Mouse (Mus musculus) embryonic facial prominence, embryonic 15.5 days (tissue): Measurements from ENCODE around the gene Ror1. TPM values are rescaled to one million over a fixed set of nuclear protein-coding genes. Genes with fewer than 3 reads are reported as not detected.

Experiments
- ATAC-seq: fragments of 200-750 bp; cut with Nextera tagmentation; 2 replicates; pipeline ENCODE4 v1.8.0; 2017; ENCODE audit warnings: low read depth, moderate TSS enrichment; ENCODE audit not compliant: insufficient number of reproducible peaks, low FRiP score, low TSS enrichment
- H3K27ac ChIP-seq: fragments of 300-500 bp; sonication (generic); replicated peaks from 2 replicates; pipeline ENCODE4 v1.5.1; 2015; ENCODE audit warnings: mild to moderate bottlenecking, inconsistent platforms
- H3K27me3 ChIP-seq: fragments of 300-500 bp; sonication (generic); 2 replicates; pipeline ENCODE4 v1.6.1; 2015; ENCODE audit warnings: inconsistent platforms
- H3K36me3 ChIP-seq: fragments of 300-500 bp; sonication (generic); 2 replicates; pipeline ENCODE4 v1.6.1; 2015; ENCODE audit warnings: mild to moderate bottlenecking, inconsistent platforms
- H3K4me1 ChIP-seq: fragments of 300-500 bp; sonication (generic); 2 replicates; pipeline ENCODE4 v1.6.1; 2015; ENCODE audit warnings: inconsistent platforms
- H3K4me2 ChIP-seq: fragments of 300-500 bp; sonication (generic); replicated peaks from 2 replicates; pipeline ENCODE4 v1.6.1; 2015; ENCODE audit warnings: mild to moderate bottlenecking, inconsistent platforms
- H3K4me3 ChIP-seq: fragments of 300-500 bp; sonication (generic); replicated peaks from 2 replicates; pipeline ENCODE4 v1.5.1; 2015; ENCODE audit warnings: mild to moderate bottlenecking, inconsistent platforms
- H3K9ac ChIP-seq: fragments of 300-500 bp; sonication (generic); 2 replicates; pipeline ENCODE4 v1.6.1; 2015; ENCODE audit warnings: inconsistent platforms
- H3K9me3 ChIP-seq: fragments of 300-500 bp; sonication (generic); replicated peaks from 2 replicates; pipeline ENCODE4 v1.6.1; 2016; ENCODE audit warnings: inconsistent platforms
- WGBS: fragments of 180-500 bp; shearing (Covaris S2); methylation state at CpG from one replicate; pipeline ENCODE4 v1.1.7; 2015; 5-methylcytosine and 5-hydroxymethylcytosine counted together
- polyA plus RNA-seq: library from polyadenylated mRNA; unstranded; fragments of >200 nt; fragmentation: Nextera tagmentation; extraction: Ambion mirVana; gene quantifications from 2 replicates; pipeline ENCODE4 v1.2.1, GENCODE M21; 2015

The Ror1 gene
- polyA plus RNA-seq, 1 experiment from 2014 or later: 11.7 TPM

- no peak overlapping the region for H3K4me2 ChIP-seq
- ATAC-seq: peak; percentile 76; the same call in 1 of the 2 replicates
- no peak overlapping the region for H3K4me3 ChIP-seq
- no peaks in the 10 kb centered on the region for H3K27me3 ChIP-seq
- no peaks in the 10 kb centered on the region for H3K9me3 ChIP-seq
- H3K27ac ChIP-seq: peak overlapping the region; percentile 85
- H3K4me1 ChIP-seq: peaks cover 17% of the 10 kb centered on the region
- no peaks in the 10 kb centered on the region for H3K36me3 ChIP-seq
- H3K9ac ChIP-seq: no peak overlapping the region
- 35% methylated on average over 12 of the region's 12 CpGs for WGBS
Measured at GRCm38 (mm10) chr4:100393374-100394061, 297.9 kb downstream of the Ror1 start.

DNA sequence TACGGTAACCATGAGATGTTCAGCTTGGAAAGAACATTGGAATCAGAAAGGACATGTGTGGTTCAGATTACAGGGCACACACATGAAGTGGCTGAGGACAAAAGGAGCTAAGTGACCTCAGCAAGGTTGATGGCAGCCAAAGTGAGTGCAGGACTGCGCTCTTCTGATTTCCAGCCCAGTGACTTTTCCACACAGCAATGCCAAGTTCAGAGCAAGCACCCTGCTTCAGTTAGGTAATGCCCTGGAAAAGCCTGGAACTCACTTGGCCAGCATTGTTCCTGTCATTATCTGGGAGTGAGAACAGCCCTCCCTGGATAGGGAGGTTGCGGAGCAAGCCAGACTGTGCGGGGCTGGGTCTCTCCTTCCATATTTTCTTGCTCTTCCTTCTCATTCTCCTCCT lies 299.8 kb downstream of the Ror1 start:
- H3K27me3 ChIP-seq: no peaks in the 10 kb centered on the region
- peaks cover 17% of the 10 kb centered on the region for H3K4me1 ChIP-seq
- no peaks in the 10 kb centered on the region for H3K9me3 ChIP-seq
- 80% methylated on average over 4 of the region's 4 CpGs for WGBS
- no peak for ATAC-seq
- no peak overlapping the region for H3K4me3 ChIP-seq
- no peak overlapping the region for H3K4me2 ChIP-seq
- no peak overlapping the region for H3K9ac ChIP-seq
- H3K36me3 ChIP-seq: no peaks in the 10 kb centered on the region
- H3K27ac ChIP-seq: 0 out of 2 replicates have a peak overlapping the region, but pooled peaks have one; percentile 85

DNA sequence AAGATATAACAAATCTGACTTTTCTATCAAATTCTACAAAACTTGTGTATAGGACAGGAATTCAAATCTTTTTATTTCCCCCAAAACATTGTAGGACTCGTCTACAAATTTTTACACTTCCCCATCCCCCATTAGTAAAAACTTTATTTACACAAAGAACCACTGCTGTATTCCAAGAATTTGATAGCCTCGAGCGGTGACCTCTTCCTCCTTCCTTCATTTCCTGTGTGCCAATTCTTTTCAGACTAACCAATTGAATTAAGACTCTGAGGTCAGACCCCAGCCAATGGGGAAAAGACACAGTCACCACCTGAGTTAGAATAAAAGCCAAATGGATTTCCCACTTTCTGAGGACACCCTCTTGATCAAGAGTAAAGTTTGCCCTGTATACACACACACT lies 302.5 kb downstream of the Ror1 start:
- no peak overlapping the region for H3K4me2 ChIP-seq
- no peak overlapping the region for H3K9ac ChIP-seq
- 44% methylated on average over 3 of the region's 3 CpGs for WGBS
- H3K27me3 ChIP-seq: no peaks in the 10 kb centered on the region
- no peak overlapping the region for H3K4me3 ChIP-seq
- ATAC-seq: no peak
- H3K4me1 ChIP-seq: peaks cover 32% of the 10 kb centered on the region
- H3K9me3 ChIP-seq: no peaks in the 10 kb centered on the region
- H3K36me3 ChIP-seq: no peaks in the 10 kb centered on the region
- no peak overlapping the region for H3K27ac ChIP-seq

- Histone ChIP-seq H3K27ac (no peak overlapping the region), H3K9ac (no peak overlapping the region), H3K9me3 (no peaks in the 10 kb centered on the region), H3K4me3 (no peak overlapping the region), H3K4me2 (no peak overlapping the region), H3K27me3 (no peaks in the 10 kb centered on the region), H3K36me3 (no peaks in the 10 kb centered on the region), H3K4me1 (peaks cover 17% of the 10 kb centered on the region)
- whole genome bisulfite sequencing: 20% methylated on average over 3 of the region's 3 CpGs
- ATAC-seq: no peak
Measured at GRCm38 (mm10) chr4:100401078-100401477, 305.5 kb downstream of the Ror1 start.

DNA sequence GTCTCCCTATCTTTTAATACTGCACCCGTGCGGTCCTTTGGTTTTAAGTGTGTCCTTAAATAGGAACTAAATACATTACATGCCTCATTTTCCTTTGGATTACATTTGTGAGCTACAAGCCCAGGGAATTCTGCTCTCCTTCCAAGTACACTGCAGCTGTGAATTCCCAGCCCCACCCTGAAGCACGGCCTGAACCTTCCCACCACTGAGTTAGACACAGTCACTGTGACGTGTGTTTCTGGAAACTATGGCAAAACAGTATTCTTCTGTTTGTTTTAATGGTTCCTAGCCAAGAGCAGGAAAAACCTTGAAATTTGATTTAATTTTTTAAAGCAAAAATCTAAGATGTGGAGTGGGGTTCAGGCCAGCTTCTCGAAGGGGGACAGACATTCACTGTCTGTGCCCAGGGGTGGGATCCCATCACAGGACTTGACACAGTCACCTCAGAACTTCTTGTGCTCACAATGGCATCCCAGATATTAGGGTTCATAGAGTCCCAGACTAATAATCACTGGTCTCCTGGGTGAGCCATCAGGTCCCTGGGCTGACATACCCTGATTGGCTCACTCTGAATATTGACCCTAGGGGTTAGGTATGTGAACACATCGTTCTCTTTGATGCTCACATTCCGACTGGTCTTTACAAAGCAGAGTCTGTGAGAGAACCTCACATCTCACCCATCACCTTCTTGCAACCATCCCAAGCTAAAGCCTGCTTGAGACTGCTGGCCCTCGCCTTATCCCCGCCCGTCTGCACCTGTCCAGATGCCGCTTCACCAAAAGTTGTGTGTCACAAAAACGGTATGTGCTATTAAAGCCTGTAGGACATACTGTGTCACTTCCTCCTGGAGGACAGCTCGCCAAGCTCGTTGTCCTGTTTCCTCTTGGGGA lies 306.2 kb downstream of the Ror1 start:
- Histone ChIP-seq H3K4me1 (peaks cover 21% of the 10 kb centered on the region), H3K4me3 (no peak overlapping the region), H3K9me3 (no peaks in the 10 kb centered on the region), H3K4me2 (no peak overlapping the region), H3K27me3 (no peaks in the 10 kb centered on the region), H3K36me3 (no peaks in the 10 kb centered on the region), H3K9ac (no peak overlapping the region), H3K27ac (no peak overlapping the region)
- ATAC-seq: peak; percentile 51
- WGBS: 55% methylated on average over 14 of the region's 14 CpGs

DNA sequence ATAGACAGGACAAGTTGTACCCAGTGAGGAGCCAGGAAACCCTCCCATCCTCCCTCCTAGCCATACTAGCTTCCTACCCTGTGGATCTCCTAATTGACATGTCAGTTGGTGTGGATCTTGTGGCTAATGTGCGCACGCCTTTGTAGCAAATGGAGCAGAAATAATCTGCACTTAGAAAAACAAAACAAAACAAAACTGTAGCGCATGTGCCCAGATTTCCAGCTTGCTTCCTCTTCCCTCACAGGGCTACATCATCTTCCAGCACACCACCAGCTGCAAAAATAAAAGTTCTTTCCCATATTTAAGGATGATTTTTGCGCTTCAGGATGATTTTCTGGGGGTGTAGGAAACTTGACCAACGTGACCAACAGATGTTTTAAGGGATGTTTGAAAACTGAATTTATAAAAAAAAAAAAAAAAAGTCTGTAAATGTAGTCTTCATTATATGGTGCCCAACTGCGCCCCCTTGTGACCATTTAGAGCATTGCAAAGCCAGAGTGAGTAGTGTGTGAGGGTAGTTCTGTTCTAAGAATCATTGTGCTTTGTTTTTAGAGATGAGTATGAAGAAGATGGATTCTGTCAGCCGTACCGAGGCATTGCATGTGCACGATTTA lies 311.8 kb downstream of the Ror1 start:
- Histone ChIP-seq H3K36me3 (0 out of 2 replicates have a peak, but pooled peaks cover 3% of the 10 kb centered on the region), H3K9me3 (no peaks in the 10 kb centered on the region), H3K4me2 (peak overlapping the region; percentile 12; the same call in 1 of the 2 replicates), H3K4me3 (peak overlapping the region; percentile 8; the same call in 1 of the 2 replicates), H3K27ac (peak overlapping the region; percentile 49), H3K9ac (no peak overlapping the region), H3K27me3 (no peaks in the 10 kb centered on the region), H3K4me1 (peaks cover 9% of the 10 kb centered on the region; the same call in 1 of the 2 replicates)
- WGBS: 15% methylated on average over 9 of the region's 9 CpGs
- ATAC-seq: no peak; the same call in none of the 2 replicates

DNA sequence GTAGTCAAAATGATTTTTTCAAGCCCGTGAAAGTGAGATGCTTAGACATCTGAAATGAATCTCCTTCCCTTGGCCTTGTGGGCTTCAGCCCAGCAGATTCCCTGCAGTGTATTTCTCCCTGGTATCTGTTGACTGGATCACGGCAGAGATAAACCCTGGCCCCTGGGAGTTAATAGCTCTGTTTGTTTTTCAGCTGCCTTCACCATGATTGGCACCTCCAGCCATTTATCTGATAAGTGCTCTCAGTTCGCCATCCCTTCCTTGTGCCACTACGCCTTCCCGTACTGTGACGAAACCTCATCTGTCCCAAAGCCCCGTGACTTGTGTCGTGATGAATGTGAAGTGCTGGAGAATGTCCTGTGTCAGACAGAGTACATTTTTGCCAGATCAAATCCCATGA lies 313.9 kb downstream of the Ror1 start:
- H3K36me3 ChIP-seq: 0 out of 2 replicates have a peak, but pooled peaks cover 3% of the 10 kb centered on the region
- no peaks in the 10 kb centered on the region for H3K9me3 ChIP-seq
- WGBS: 60% methylated on average over 8 of the region's 8 CpGs
- peaks cover 9% of the 10 kb centered on the region; the same call in 1 of the 2 replicates for H3K4me1 ChIP-seq
- no peak overlapping the region for H3K4me2 ChIP-seq
- H3K27me3 ChIP-seq: no peaks in the 10 kb centered on the region
- ATAC-seq: no peak
- no peak overlapping the region for H3K27ac ChIP-seq
- no peak overlapping the region for H3K9ac ChIP-seq
- H3K4me3 ChIP-seq: no peak overlapping the region

GRCm38 (mm10) chr4:100411841-100412539 lies 316.4 kb downstream of the Ror1 start:
- Histone ChIP-seq H3K4me2 (no peak overlapping the region), H3K4me1 (peaks cover 3% of the 10 kb centered on the region; the same call in 1 of the 2 replicates), H3K4me3 (no peak overlapping the region), H3K36me3 (0 out of 2 replicates have a peak, but pooled peaks cover 3% of the 10 kb centered on the region), H3K9ac (no peak overlapping the region), H3K27ac (no peak overlapping the region), H3K27me3 (no peaks in the 10 kb centered on the region), H3K9me3 (no peaks in the 10 kb centered on the region)
- ATAC-seq: no peak
- 71% methylated on average over 13 of the region's 13 CpGs for WGBS

DNA sequence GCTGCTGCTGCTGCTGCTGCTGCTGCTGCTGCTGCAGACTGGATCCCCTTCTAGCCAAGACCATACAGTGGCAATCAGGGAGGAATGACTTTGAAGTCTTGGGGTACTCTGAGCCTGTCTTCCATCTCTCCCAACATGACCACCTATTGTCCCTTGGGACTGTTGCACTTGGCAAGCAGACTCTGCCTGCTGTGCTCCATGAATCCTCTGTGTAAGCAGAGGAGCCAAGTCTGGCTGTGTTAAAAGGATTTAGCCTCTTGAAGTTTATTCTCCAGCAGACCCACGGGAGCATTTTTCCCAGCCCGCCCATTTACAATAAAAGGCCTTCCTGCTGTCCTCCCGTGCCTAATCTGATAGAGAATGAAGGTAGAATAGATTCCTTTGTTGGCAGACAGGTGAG lies 327.2 kb downstream of the Ror1 start:
- H3K9ac ChIP-seq: no peak overlapping the region
- H3K9me3 ChIP-seq: no peaks in the 10 kb centered on the region
- no peak overlapping the region for H3K27ac ChIP-seq
- no peak for ATAC-seq
- H3K27me3 ChIP-seq: no peaks in the 10 kb centered on the region
- WGBS: 18% methylated on average over 3 of the region's 3 CpGs
- no peaks in the 10 kb centered on the region for H3K36me3 ChIP-seq
- H3K4me3 ChIP-seq: no peak overlapping the region
- H3K4me1 ChIP-seq: 0 out of 2 replicates have a peak, but pooled peaks cover 4% of the 10 kb centered on the region
- no peak overlapping the region for H3K4me2 ChIP-seq

DNA sequence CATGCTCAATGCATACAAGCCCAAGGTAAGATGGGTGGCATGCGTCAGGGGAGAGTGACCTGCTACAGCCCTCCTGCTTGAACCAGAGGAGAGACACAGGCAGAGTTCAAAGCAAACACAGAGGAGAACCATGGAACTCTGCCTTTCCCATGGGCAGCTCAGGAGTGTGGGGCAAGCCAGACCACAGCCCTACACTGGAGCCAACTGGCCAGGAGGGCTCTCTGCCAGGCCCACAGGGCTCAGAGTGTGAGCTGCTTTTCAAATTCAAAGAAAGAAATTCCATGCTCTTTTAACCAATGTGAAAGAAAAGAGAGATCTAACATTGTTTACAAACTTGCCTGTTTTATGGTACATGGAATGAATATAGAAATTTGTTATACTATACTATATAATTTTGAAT lies 330.5 kb downstream of the Ror1 start:
- peak; percentile 67; the same call in 1 of the 2 replicates for ATAC-seq
- no peaks in the 10 kb centered on the region for H3K27me3 ChIP-seq
- H3K4me2 ChIP-seq: no peak overlapping the region
- H3K9me3 ChIP-seq: no peaks in the 10 kb centered on the region
- no peak overlapping the region for H3K9ac ChIP-seq
- no peak overlapping the region for H3K4me3 ChIP-seq
- no peaks in the 10 kb centered on the region for H3K36me3 ChIP-seq
- WGBS: 83% methylated on average over 1 of the region's 1 CpGs
- no peak overlapping the region for H3K27ac ChIP-seq
- 0 out of 2 replicates have a peak, but pooled peaks cover 4% of the 10 kb centered on the region for H3K4me1 ChIP-seq
